Mouse (Mus musculus) left cerebral cortex, adult 9 months (tissue): ENCODE measurements at regions not wholly inside any gene's neighbourhood (a gene's known extent, or its start where the extent isn't known, plus 50 kb on each side); places are given as distances from the start of the nearest gene placed in this dataset.

Source experiments
- DNase-seq, 2 experiments: peaks; one replicate each; pipeline ENCODE4 v3.0.0; 2022; ENCODE audit warnings: low spot score in 2 of 2

DNA sequence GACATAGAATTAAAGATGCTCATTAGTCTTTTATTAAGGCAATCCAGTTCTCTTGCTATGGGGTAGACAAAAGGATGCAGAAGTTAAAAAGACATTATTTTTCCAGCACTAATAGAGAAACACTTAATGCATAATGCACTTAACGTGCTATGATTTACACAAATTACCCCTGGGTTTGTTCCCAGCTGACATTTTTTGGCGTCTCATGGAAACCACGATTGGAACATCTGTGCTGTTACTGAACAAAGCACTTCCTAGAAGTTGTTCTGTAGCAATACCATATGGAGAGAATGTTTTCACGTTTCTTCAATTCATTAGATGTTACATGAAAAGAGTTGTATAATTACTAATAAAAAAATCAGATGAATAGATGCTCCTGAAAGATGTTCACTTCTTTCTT lies 635.2 kb downstream of the Gm597 start:
- no peak for DNase-seq

- peak; percentile 5 to 18 for DNase-seq
Observed at GRCm38 (mm10) chr1:28102021-28102526, 678.0 kb downstream of the Gm597 start.

DNA sequence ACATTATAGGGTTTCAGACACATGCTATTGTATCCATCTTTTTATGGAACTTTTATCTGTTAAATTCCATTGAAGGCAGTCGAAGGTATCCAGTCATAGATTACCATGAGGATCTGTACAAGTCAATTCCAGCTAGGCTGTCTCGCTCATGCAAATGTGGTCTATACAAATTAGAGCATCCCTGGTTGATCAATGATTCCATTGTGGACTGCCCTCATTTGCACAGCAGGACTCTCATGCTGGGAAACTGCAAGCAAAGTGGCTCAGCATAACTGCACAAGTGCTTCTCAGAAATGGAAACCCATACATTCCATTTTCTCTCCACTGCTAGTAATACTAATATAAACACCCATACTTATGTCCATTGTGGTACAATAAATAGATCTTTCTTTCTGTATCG lies 695.6 kb downstream of the Gm597 start:
- DNase-seq, result no peak

GRCm38 (mm10) chr1:28053980-28054379 lies 726.1 kb downstream of the Gm597 start:
- DNase-seq, result no peak

DNA sequence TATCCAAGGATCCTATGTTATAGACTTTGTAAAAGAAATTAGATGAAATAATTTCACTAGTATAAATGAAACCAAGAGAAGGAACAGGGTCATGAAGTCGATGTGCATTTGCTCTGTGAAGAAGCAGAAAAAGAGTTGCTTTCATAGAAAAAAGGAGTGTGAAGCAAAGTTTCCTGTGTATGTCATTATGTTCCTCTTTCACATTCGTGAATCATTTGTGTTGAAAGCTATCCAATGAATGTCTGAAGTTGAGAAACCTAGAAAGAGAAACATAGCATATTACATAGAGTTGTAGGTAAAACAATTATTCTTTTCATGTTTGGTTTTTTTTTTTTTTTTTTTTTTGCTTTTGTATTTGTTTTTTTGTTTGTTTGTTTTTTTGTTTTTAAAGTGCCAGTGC lies 732.1 kb downstream of the Gm597 start:
- DNase-seq, result no peak

GRCm38 (mm10) chr1:28047379-28047778 lies 732.7 kb downstream of the Gm597 start:
- DNase-seq, result no peak

- DNase-seq, result no peak
Observed at GRCm38 (mm10) chr1:28045695-28046094, 734.4 kb downstream of the Gm597 start.

GRCm38 (mm10) chr1:28025720-28026119 lies 754.3 kb downstream of the Gm597 start:
- DNase-seq, result no peak

- DNase-seq, result no peak
Observed at GRCm38 (mm10) chr1:27998434-27998833, 781.6 kb downstream of the Gm597 start.

DNA sequence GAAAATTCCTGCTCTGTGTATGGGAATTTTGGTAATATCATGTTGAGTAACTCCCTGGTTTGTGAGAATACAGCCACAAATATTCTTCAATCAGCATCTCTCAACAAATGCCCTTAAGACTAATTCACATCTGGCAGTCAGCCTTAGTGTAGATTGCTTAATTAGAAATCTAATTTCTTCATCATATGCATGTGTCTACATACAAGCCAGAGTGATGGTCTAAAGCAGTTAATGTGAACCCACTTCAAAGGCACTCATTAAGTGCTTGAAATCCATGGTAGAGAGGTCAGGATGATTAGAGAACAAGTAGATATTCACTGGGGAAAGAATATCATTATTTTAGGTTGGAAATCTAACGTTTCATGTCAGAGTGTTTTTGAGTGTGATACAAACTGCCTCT lies 816.7 kb downstream of the Gm597 start:
- no peak for DNase-seq
